Mouse (Mus musculus): ENCODE measurements around the gene Csf1.
A peak's percentile ranks its signal among the peaks of the same experiment; 100 is the strongest.

Csf1 gene

GRCm38 (mm10) chr3:107759929-107760581 is at the start of gene Csf1:
TSS of gene Csf1 (minus strand) at chr3:107760469.
- peak; percentile 80 for DNase-seq

DNA sequence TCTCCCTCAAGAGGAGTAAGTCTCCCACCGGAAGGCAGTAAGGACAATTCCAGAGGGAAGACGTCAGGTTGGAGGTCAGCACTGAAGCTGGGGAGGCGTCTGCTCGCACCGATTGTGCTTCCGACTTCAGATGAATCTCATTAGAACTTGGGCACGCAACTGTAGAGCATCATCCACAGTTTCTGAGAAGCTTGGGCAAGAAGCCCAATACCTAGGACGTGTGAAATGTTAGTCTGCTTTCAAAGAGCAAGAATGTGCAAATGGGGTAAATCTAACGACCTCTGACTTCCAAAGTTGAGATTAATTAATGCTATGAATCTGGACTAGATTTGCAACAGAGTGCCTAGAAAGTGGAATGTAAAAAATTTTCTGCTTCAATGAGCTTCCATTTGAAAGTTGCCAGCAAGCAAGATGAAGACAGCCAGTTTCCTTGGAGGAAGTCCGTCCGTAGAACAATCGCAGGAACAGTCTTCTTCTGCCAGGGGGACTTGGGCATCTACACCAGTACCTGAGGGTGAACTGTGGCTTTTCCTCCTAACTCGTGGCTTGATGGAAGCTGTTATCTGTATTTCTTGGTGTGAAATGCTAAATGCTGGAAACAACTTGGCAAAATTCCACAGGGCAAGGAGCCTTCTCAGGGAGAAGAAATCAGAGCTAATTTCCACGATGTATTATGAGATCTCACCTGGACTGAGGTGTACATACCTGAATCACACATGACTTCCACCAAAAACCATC is 47.9 kb upstream of the Csf1 start:
- DNase-seq = peak; percentile 36 to 62

GRCm38 (mm10) chr3:107807386-107807974 is 47.2 kb upstream of the Csf1 start:
- peak in 1 of 2 experiments; percentile 29 for DNase-seq

GRCm38 (mm10) chr3:107806916-107807315 is 46.6 kb upstream of the Csf1 start:
- DNase-seq = no peak

- no peak for DNase-seq
Measured at GRCm38 (mm10) chr3:107804799-107805198, 44.5 kb upstream of the Csf1 start.

- no peak for DNase-seq
Measured at GRCm38 (mm10) chr3:107802185-107802946, 42.1 kb upstream of the Csf1 start.

DNA sequence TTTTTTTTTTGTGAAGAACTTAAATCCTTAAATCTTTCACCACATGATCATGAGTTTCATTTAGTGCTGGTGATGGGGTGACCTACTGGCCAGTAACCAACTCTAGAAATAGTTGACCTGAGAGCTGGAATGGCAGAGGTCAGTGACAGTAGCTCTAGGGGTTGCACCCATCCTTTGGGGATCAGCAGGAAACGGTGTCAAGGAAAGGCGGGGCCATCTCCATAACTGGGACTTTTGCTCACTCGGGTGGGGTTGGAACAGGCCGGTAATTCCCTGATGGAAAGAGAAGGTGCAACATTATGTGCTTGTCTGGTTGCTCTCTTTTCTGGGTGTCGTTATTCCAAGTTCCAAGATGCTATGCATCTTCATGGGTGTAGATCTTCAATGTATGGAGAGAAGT is 38.7 kb upstream of the Csf1 start:
- no peak for DNase-seq

- no peak for DNase-seq
Measured at GRCm38 (mm10) chr3:107796191-107796983, 36.1 kb upstream of the Csf1 start.

GRCm38 (mm10) chr3:107794890-107795289 is 34.6 kb upstream of the Csf1 start:
- no peak for DNase-seq

- peak; percentile 66 to 82 for DNase-seq
Measured at GRCm38 (mm10) chr3:107793300-107794201, 33.3 kb upstream of the Csf1 start.

GRCm38 (mm10) chr3:107792736-107793135 is 32.5 kb upstream of the Csf1 start:
- no peak for DNase-seq

DNA sequence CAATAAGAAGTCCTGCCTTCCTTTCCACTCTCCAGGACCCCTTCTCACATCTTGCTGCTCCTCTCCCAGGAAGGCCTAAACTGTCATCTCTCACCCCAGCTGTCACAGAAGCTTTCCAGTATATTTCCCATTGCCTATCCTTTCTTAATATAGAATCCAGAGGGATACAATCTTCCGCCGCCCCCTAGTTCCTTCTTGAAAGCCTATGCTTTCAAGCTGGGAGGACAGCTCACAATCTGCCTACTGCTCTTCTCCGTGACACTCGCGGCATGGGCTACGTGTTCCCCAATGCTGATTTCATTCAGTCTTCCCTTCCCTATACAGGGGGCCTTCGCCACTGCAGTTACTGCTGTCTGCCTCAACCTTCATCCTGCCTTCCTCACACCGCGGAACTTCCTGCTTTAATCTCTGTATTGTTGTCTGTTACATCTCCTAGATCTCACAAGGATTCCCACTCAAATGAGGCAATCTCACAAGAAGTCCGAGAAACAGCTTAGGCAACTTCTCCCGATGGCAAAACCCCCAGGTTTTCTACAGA is 30.6 kb upstream of the Csf1 start:
- no peak for DNase-seq

- no peak for DNase-seq
Measured at GRCm38 (mm10) chr3:107790227-107790626, 30.0 kb upstream of the Csf1 start.

GRCm38 (mm10) chr3:107788885-107789284 is 28.6 kb upstream of the Csf1 start:
- no peak for DNase-seq

GRCm38 (mm10) chr3:107787613-107788501 is 27.6 kb upstream of the Csf1 start:
- no peak for DNase-seq

GRCm38 (mm10) chr3:107786980-107787612 is 26.8 kb upstream of the Csf1 start:
- peak; percentile 37 to 41 for DNase-seq

- DNase-seq = no peak
Measured at GRCm38 (mm10) chr3:107786344-107786743, 26.1 kb upstream of the Csf1 start.

- DNase-seq = no peak
Measured at GRCm38 (mm10) chr3:107785546-107785945, 25.3 kb upstream of the Csf1 start.

- no peak for DNase-seq
Measured at GRCm38 (mm10) chr3:107783315-107783714, 23.0 kb upstream of the Csf1 start.

Measured in kidney, adult 8-10 months (tissue).